Mouse (Mus musculus): ENCODE data around the gene Tnfrsf26. TPM values are rescaled to one million over a fixed set of nuclear protein-coding genes. Genes with fewer than 3 reads are reported as not detected.

Tnfrsf26 gene
- polyA plus RNA-seq, 1 experiment from 2014 or later: 0.73 TPM

DNA sequence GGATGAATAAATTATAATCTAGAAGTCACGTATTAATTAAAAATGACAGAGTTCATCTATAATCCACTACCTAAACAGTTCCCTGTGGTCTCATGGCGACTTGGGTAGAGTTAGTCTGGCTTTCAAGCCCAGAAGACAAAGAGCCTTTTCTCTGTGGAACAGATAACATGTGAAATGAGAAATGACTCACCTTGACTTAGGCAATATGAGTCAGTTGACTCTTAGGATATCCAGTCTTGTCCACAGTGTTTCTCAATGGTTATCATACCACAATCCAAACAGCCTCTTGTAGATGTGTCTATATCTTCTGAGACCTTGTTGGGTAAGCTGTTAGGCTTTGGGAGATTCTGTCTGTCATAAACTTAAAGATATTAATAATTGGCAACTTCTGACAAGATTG is 3.0 kb upstream of the Tnfrsf26 start:
- Histone ChIP-seq H3K4me2 (no peak overlapping the region), H3K27me3 (replicated peaks; ENCODE audit: control insufficient read depth, insufficient read depth, low read length) (no peaks in the 10 kb centered on the region), H3K27ac (ENCODE audit: low read depth, low read length) (no peak overlapping the region), H3K4me3 (ENCODE audit: low read depth, low read length) (no peak overlapping the region), H3K36me3 (ENCODE audit: control insufficient read depth, insufficient read depth, low read length) (no peaks in the 10 kb centered on the region), H3K4me1 (replicated peaks; ENCODE audit: control insufficient read depth, insufficient read depth, low read length) (no peaks in the 10 kb centered on the region), H3K9me3 (ENCODE audit: control insufficient read depth, low read length) (no peaks in the 10 kb centered on the region), H3K9ac (ENCODE audit: low read depth, low read length) (no peak overlapping the region)
- 61% methylated on average over 2 of the region's 2 CpGs for WGBS
- ATAC-seq (replicated peaks; ENCODE audit: low FRiP score): no peak
- no peak for DNase-seq (ENCODE audit: low spot score)

- ATAC-seq (replicated peaks; ENCODE audit: low FRiP score): no peak
- Histone ChIP-seq H3K36me3 (ENCODE audit: control insufficient read depth, insufficient read depth, low read length) (no peaks in the 10 kb centered on the region), H3K27ac (ENCODE audit: low read depth, low read length) (no peak overlapping the region), H3K4me1 (replicated peaks; ENCODE audit: control insufficient read depth, insufficient read depth, low read length) (no peaks in the 10 kb centered on the region), H3K27me3 (replicated peaks; ENCODE audit: control insufficient read depth, insufficient read depth, low read length) (no peaks in the 10 kb centered on the region), H3K4me3 (ENCODE audit: low read depth, low read length) (no peak overlapping the region), H3K9me3 (ENCODE audit: control insufficient read depth, low read length) (no peaks in the 10 kb centered on the region), H3K9ac (ENCODE audit: low read depth, low read length) (no peak overlapping the region), H3K4me2 (no peak overlapping the region)
- 50% methylated on average over 1 of the region's 1 CpGs for WGBS
- DNase-seq (ENCODE audit: low spot score): no peak
These were observed 979 bp upstream of the Tnfrsf26 start for GRCm38 (mm10) chr7:143629501-143629900.

DNA sequence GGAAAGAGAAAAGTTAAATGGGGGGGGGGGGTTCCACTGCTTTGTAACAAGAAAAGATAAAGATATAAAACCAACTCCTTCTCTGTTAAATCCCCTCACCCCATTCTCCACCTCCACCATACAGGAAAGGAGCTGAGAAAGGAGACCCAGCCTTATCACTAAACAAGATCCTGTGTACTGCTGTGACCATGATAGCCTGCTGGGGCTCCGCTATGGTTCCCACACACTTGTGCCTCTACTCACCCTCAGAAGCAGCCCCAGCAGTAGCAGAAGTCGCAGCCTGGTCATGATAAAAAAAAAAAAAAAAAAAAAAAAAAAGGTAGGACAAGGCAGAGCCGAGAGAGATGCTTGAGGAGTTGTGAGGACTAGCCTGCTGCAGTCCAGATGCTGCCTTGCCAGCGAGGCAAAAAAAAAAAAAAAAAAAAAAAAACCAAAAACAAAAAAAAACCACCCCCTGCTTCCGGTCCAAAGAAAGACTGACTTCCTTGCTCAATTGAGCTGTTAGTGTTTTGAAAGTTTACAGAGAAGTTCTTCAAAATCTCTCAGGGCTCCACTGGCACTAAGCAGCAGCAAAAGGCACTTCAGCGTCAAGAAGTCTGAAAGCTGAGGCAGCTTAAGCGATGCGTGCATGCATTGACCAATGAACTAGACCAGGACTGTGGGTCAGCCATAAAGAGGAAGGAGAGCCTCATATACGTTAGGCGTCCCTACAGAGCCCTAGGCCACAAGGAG is 801 bp downstream of the Tnfrsf26 start:
- no peaks in the 10 kb centered on the region for H3K27me3 ChIP-seq (replicated peaks; ENCODE audit: control insufficient read depth, insufficient read depth, low read length)
- no peaks in the 10 kb centered on the region for H3K36me3 ChIP-seq (ENCODE audit: control insufficient read depth, insufficient read depth, low read length)
- no peak overlapping the region for H3K4me2 ChIP-seq
- WGBS: 40% methylated on average over 10 of the region's 10 CpGs
- ATAC-seq (replicated peaks; ENCODE audit: low FRiP score) (0 out of 2 replicates have a peak, but pooled peaks have one; percentile 57), DNase-seq (ENCODE audit: low spot score) (no peak)
- H3K4me3 ChIP-seq (ENCODE audit: low read depth, low read length): no peak overlapping the region
- H3K9me3 ChIP-seq (ENCODE audit: control insufficient read depth, low read length): no peaks in the 10 kb centered on the region
- no peaks in the 10 kb centered on the region for H3K4me1 ChIP-seq (replicated peaks; ENCODE audit: control insufficient read depth, insufficient read depth, low read length)
- H3K27ac ChIP-seq (ENCODE audit: low read depth, low read length): no peak overlapping the region
- H3K9ac ChIP-seq (ENCODE audit: low read depth, low read length): no peak overlapping the region

DNA sequence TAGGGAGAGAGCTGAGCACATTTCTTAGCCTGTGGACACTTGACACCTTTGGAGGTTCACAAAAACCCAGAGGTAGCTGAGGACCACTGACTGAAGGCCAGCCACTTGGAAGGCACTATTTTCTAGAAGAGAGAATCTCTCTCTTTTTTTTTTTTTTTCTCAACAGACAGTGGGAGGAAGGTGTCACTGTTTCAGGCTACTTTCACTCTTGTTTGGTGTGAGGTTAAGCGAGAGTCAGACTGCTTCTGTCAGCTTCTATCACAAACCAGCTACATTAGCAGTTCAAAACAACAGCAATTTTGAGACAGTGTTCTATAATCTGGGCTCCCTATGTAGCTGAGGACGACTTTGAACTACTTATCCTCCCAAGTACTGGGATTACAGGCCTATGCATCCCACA is 2.3 kb downstream of the Tnfrsf26 start:
- no peak overlapping the region for H3K4me3 ChIP-seq (ENCODE audit: low read depth, low read length)
- H3K27me3 ChIP-seq (replicated peaks; ENCODE audit: control insufficient read depth, insufficient read depth, low read length): no peaks in the 10 kb centered on the region
- no peak overlapping the region for H3K9ac ChIP-seq (ENCODE audit: low read depth, low read length)
- no peaks in the 10 kb centered on the region for H3K36me3 ChIP-seq (ENCODE audit: control insufficient read depth, insufficient read depth, low read length)
- H3K4me2 ChIP-seq: no peak overlapping the region
- no peaks in the 10 kb centered on the region for H3K9me3 ChIP-seq (ENCODE audit: control insufficient read depth, low read length)
- H3K27ac ChIP-seq (ENCODE audit: low read depth, low read length): no peak overlapping the region
- ATAC-seq (replicated peaks; ENCODE audit: low FRiP score) (no peak), DNase-seq (ENCODE audit: low spot score) (no peak)
- no peaks in the 10 kb centered on the region for H3K4me1 ChIP-seq (replicated peaks; ENCODE audit: control insufficient read depth, insufficient read depth, low read length)
- WGBS: 58% methylated on average over 2 of the region's 2 CpGs

DNA sequence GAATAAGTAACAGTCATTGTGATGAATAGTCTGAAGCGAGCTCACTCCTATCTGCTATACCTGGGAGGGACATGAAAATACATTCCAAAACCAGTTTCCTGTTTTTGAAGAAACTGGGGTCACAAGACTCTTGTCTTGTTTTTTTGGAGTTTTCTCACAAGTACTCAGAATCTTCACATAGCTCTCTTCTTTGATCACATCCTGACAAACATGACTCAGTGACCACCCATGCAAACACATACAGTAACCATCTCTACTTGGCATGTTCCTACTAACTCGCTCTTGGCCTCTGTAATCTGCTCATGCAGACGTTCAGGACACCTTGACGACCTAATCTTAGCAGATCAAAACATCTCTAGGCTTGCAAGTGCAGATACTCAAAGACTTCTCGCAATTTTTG is 3.4 kb downstream of the Tnfrsf26 start:
- no peak overlapping the region for H3K4me2 ChIP-seq
- DNase-seq (ENCODE audit: low spot score): no peak
- no peak overlapping the region for H3K27ac ChIP-seq (ENCODE audit: low read depth, low read length)
- no peak overlapping the region for H3K9ac ChIP-seq (ENCODE audit: low read depth, low read length)
- no peaks in the 10 kb centered on the region for H3K9me3 ChIP-seq (ENCODE audit: control insufficient read depth, low read length)
- no peak for ATAC-seq (replicated peaks; ENCODE audit: low FRiP score)
- no peaks in the 10 kb centered on the region for H3K27me3 ChIP-seq (replicated peaks; ENCODE audit: control insufficient read depth, insufficient read depth, low read length)
- H3K4me1 ChIP-seq (replicated peaks; ENCODE audit: control insufficient read depth, insufficient read depth, low read length): no peaks in the 10 kb centered on the region
- WGBS: 55% methylated on average over 5 of the region's 5 CpGs
- H3K36me3 ChIP-seq (ENCODE audit: control insufficient read depth, insufficient read depth, low read length): no peaks in the 10 kb centered on the region
- no peak overlapping the region for H3K4me3 ChIP-seq (ENCODE audit: low read depth, low read length)

GRCm38 (mm10) chr7:143624561-143624960 is 4.0 kb downstream of the Tnfrsf26 start:
- no peak for DNase-seq (ENCODE audit: low spot score)
- H3K4me1 ChIP-seq (replicated peaks; ENCODE audit: control insufficient read depth, insufficient read depth, low read length): no peaks in the 10 kb centered on the region
- H3K36me3 ChIP-seq (ENCODE audit: control insufficient read depth, insufficient read depth, low read length): no peaks in the 10 kb centered on the region
- no peaks in the 10 kb centered on the region for H3K27me3 ChIP-seq (replicated peaks; ENCODE audit: control insufficient read depth, insufficient read depth, low read length)
- ATAC-seq (replicated peaks; ENCODE audit: low FRiP score): no peak
- 66% methylated on average over 3 of the region's 3 CpGs for WGBS
- no peaks in the 10 kb centered on the region for H3K9me3 ChIP-seq (ENCODE audit: control insufficient read depth, low read length)
- no peak overlapping the region for H3K4me3 ChIP-seq (ENCODE audit: low read depth, low read length)
- no peak overlapping the region for H3K4me2 ChIP-seq
- no peak overlapping the region for H3K9ac ChIP-seq (ENCODE audit: low read depth, low read length)
- H3K27ac ChIP-seq (ENCODE audit: low read depth, low read length): no peak overlapping the region

GRCm38 (mm10) chr7:143620951-143621350 is 7.6 kb downstream of the Tnfrsf26 start:
- no peak for DNase-seq (ENCODE audit: low spot score)
- WGBS: 48% methylated on average over 1 of the region's 1 CpGs

DNA sequence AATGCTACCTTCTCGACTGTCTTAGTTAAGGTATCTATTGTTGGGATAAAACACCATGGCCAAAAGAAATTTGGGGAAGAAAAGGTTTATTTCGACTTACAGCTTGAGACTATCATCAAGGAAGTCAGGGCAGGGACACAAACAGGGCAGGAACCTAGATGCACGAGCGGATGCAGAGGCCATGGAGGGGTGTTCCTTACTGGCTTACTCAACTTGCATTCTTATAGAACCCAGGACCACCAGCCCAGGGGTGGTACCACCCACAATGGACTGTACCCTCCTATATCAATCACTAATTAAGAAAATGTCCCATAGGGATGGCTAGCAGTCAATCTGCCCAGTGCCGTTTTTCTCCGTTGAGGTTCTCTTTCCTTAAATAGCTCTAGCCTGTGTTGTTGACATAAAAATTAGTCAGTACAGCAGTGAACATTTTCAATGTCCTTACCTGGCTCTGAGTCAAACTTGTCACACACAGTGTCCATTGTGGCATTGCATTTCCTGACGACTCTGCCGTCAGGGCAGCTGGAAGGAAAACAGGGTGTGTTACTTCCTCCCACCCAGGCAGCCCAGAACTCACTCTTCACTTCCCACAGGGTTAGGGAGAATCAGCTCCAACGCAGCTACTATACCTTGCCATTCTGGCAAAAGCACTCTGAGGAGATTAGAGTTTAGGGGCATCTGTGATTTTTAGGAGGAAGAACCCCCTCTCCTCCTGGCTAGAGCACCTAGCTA is 14.0 kb downstream of the Tnfrsf26 start:
- WGBS: 50% methylated on average over 9 of the region's 9 CpGs
- Histone ChIP-seq H3K27ac (ENCODE audit: low read depth, low read length) (no peak overlapping the region), H3K27me3 (replicated peaks; ENCODE audit: control insufficient read depth, insufficient read depth, low read length) (no peaks in the 10 kb centered on the region), H3K9me3 (ENCODE audit: control insufficient read depth, low read length) (no peaks in the 10 kb centered on the region), H3K9ac (ENCODE audit: low read depth, low read length) (no peak overlapping the region), H3K36me3 (ENCODE audit: control insufficient read depth, insufficient read depth, low read length) (no peaks in the 10 kb centered on the region), H3K4me1 (replicated peaks; ENCODE audit: control insufficient read depth, insufficient read depth, low read length) (no peaks in the 10 kb centered on the region), H3K4me2 (no peak overlapping the region), H3K4me3 (ENCODE audit: low read depth, low read length) (no peak overlapping the region)
- DNase-seq (ENCODE audit: low spot score) (no peak), ATAC-seq (replicated peaks; ENCODE audit: low FRiP score) (no peak)

More at GRCm38 (mm10) chr7:143620951-143621350, 7.6 kb downstream of the Tnfrsf26 start:
- Histone ChIP-seq H3K4me2 (no peak overlapping the region), H3K9me3 (ENCODE audit: control insufficient read depth, low read length) (no peaks in the 10 kb centered on the region), H3K27me3 (replicated peaks; ENCODE audit: control insufficient read depth, insufficient read depth, low read length) (no peaks in the 10 kb centered on the region), H3K4me1 (replicated peaks; ENCODE audit: control insufficient read depth, insufficient read depth, low read length) (no peaks in the 10 kb centered on the region), H3K9ac (ENCODE audit: low read depth, low read length) (no peak overlapping the region), H3K36me3 (ENCODE audit: control insufficient read depth, insufficient read depth, low read length) (no peaks in the 10 kb centered on the region), H3K4me3 (ENCODE audit: low read depth, low read length) (no peak overlapping the region), H3K27ac (ENCODE audit: low read depth, low read length) (no peak overlapping the region)
- ATAC-seq (replicated peaks; ENCODE audit: low FRiP score): no peak

DNA sequence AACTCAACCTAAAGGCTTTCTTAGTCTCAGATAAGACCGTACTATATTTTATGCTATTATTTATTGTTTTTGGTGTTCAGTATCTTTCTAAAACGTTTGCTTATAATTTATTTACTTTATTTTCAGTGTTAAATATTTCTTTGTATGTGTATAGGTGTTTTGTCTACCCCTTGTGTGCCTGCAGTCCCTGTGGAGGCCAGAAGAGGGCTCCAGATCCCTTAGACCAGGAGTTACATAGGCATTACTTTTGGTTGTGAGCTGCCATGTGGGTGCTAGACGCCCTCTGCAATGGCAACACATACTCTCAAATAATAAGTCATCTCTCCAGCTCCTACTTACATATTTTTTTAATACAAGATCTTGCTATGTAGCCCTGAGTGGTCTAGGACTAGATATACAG is 16.3 kb downstream of the Tnfrsf26 start:
- H3K9me3 ChIP-seq (ENCODE audit: control insufficient read depth, low read length): no peaks in the 10 kb centered on the region
- DNase-seq (ENCODE audit: low spot score) (no peak), ATAC-seq (replicated peaks; ENCODE audit: low FRiP score) (no peak)
- no peak overlapping the region for H3K27ac ChIP-seq (ENCODE audit: low read depth, low read length)
- H3K36me3 ChIP-seq (ENCODE audit: control insufficient read depth, insufficient read depth, low read length): no peaks in the 10 kb centered on the region
- no peaks in the 10 kb centered on the region for H3K4me1 ChIP-seq (replicated peaks; ENCODE audit: control insufficient read depth, insufficient read depth, low read length)
- H3K4me3 ChIP-seq (ENCODE audit: low read depth, low read length): no peak overlapping the region
- no peak overlapping the region for H3K4me2 ChIP-seq
- no peak overlapping the region for H3K9ac ChIP-seq (ENCODE audit: low read depth, low read length)
- H3K27me3 ChIP-seq (replicated peaks; ENCODE audit: control insufficient read depth, insufficient read depth, low read length): no peaks in the 10 kb centered on the region
- 51% methylated on average over 3 of the region's 3 CpGs for WGBS
